9 mouse cellular contexts compared by ENCODE assay signal in the genomic region with DNA sequence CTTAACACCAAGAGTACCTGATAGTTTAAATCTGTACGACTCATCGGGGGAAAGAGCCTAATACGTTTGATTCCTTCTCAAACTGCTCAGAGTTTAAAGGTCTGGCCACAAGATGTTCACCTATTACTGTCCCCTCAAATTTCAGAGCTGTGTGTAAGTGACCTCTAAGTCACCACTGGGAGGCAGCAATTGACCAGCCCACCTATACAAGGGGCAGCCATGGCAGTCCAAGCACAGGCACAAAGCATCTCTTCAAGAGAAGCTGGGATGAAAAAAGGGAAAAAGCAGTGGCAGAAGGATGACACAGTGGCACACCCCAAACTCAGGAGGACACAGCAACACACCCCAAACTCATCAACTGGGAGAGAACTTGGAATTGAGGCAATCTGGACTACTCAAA. TPM values are rescaled to one million over a fixed set of nuclear protein-coding genes. Genes with fewer than 3 reads are reported as not detected.
DNase-seq lines count a peak whose midpoint lies in the region; ATAC-seq and TF ChIP-seq lines count a peak whose summit lies in the region.
"Had no signal": no experiment of that assay in that cellular context is flagged by ENCODE, and none has a peak within 500 bp of the region (broad histone marks: within the 10 kb centered on the region; RNA-seq: fewer than 3 reads in every experiment).

No protein-coding gene starts in this region.

- peak; percentile 46; the same call in 1 of the 2 replicates for TF ChIP-seq CTCF in embryonic fibroblast, embryonic 13.5 days (IDR thresholded peaks at IDR 0.05; ENCODE audit: borderline replicate concordance, insufficient read depth, low read length)
- TF ChIP-seq CTCF in lung, embryonic 14.5 days (IDR thresholded peaks at IDR 0.05; ENCODE audit: low read depth), result peak; percentile 66

- H3K27ac ChIP-seq in embryonic fibroblast, embryonic 13.5 days (ENCODE audit: insufficient read depth, low read length), result no peak overlapping the region
- no peak overlapping the region for H3K27ac ChIP-seq in lung, embryonic 14.5 days (ENCODE audit: low read depth)
- H3K27ac ChIP-seq: limb, embryonic 12.5 days had no signal

- 76% methylated on average over 3 of the region's 3 CpGs for WGBS in lung, embryonic 14.5 days

- no peak overlapping the region for H3K4me2 ChIP-seq in lung, embryonic 14.5 days
- H3K4me2 ChIP-seq: limb, embryonic 12.5 days had no signal

- H3K9ac ChIP-seq in lung, embryonic 14.5 days, result no peak overlapping the region
- H3K9ac ChIP-seq: limb, embryonic 12.5 days had no signal

- no peaks in the 10 kb centered on the region for H3K9me3 ChIP-seq in lung, embryonic 14.5 days (ENCODE audit: low read depth, low read length)
- H3K9me3 ChIP-seq: limb, embryonic 12.5 days had no signal

- no peak for ATAC-seq in lung, embryonic 14.5 days (ENCODE audit: insufficient read depth)

- H3K4me3 ChIP-seq in embryonic fibroblast, embryonic 13.5 days (ENCODE audit: insufficient read depth, low read length), result no peak overlapping the region
- no peak overlapping the region for H3K4me3 ChIP-seq in lung, embryonic 14.5 days (ENCODE audit: low read depth, low read length)
- H3K4me3 ChIP-seq: limb, embryonic 12.5 days had no signal

- no peaks in the 10 kb centered on the region for H3K36me3 ChIP-seq in lung, embryonic 14.5 days (ENCODE audit: insufficient read depth)

- H3K4me1 ChIP-seq in embryonic fibroblast, embryonic 13.5 days (ENCODE audit: control insufficient read depth, insufficient read depth, low read length), result no peaks in the 10 kb centered on the region
- no peaks in the 10 kb centered on the region for H3K4me1 ChIP-seq in lung, embryonic 14.5 days (ENCODE audit: insufficient read depth)
- H3K4me1 ChIP-seq: limb, embryonic 12.5 days had no signal

- intact Hi-C loops in gastrocnemius, postnatal 14 days (cut with DNase I; ENCODE audit: low total_unique reads), result loop anchor here (10.0 kb wide), 1 partner anchor 74 kb away; no protein-coding TSS in a partner anchor

- no peaks in the 10 kb centered on the region for H3K27me3 ChIP-seq in lung, embryonic 14.5 days (ENCODE audit: insufficient read depth, low read length)
- H3K27me3 ChIP-seq: limb, embryonic 12.5 days had no signal

- no peak for TF ChIP-seq POLR2A in embryonic fibroblast, embryonic 13.5 days (IDR thresholded peaks at IDR 0.05; ENCODE audit: low read depth, low read length)

- DNase-seq in heart, postnatal 4 days, result peak; percentile 42
- no peak for DNase-seq in heart, adult 11 months
- DNase-seq in MN1 (ENCODE audit: low spot score), result peak; percentile 33
- DNase-seq in lung, embryonic 14.5 days, result peak; percentile 49
- no peak for DNase-seq in right cerebral cortex, adult 2 months (ENCODE audit: low spot score in 2 of 2)
- no peak for DNase-seq in layer of hippocampus, postnatal 10 days (ENCODE audit: low spot score in 2 of 2)
- no peak for DNase-seq in gastrocnemius, postnatal 14 days

RNA-seq across cellular contexts. Expression of a gene that starts 28.1 kb away (rescaled TPM):
- 10 to 100 TPM; 36.3 to 39.3 TPM for total RNA-seq in heart, postnatal 4 days (2021)
- 31.3 and 35.8 TPM in 2 replicates for polyA plus RNA-seq in embryonic fibroblast, embryonic 13.5 days (2011; ENCODE audit: insufficient read length, low read depth, missing spikeins)
- 9.1 TPM in 2 replicates for polyA plus RNA-seq in lung, embryonic 14.5 days (2014; fragmentation: Nextera tagmentation; extraction: Ambion mirVana)
- 10 to 100 TPM; 37.8 to 46.8 TPM for total RNA-seq in layer of hippocampus, postnatal 10 days (2021)
- total RNA-seq in gastrocnemius, postnatal 14 days (2021), result 10 to 100 TPM; 48.8 to 50.8 TPM

Comparison
In these comparisons a context has a peak if more than half of its experiments do, and no peak if none do; other contexts are left out.
1. DNase-seq: peak in heart, postnatal 4 days (single experiment), MN1 (single experiment) and lung, embryonic 14.5 days (single experiment); none in heart, adult 11 months (single experiment), right cerebral cortex, adult 2 months (0 of 2), layer of hippocampus, postnatal 10 days (0 of 2) and gastrocnemius, postnatal 14 days (single experiment).